Mouse (Mus musculus) hindbrain, embryonic 15.5 days (tissue): Measurements from ENCODE around the gene Pard3b. TPM values are rescaled to one million over a fixed set of nuclear protein-coding genes. Genes with fewer than 3 reads are reported as not detected.

Experiments
- ATAC-seq: fragments of 200-750 bp; cut with Nextera tagmentation; 2 replicates; pipeline ENCODE4 v1.8.0; 2017; ENCODE audit warnings: low read depth, moderate number of reproducible peaks, moderate TSS enrichment; ENCODE audit not compliant: low FRiP score
- H3K27ac ChIP-seq: fragments of 300-500 bp; sonication (generic); replicated peaks from 2 replicates; pipeline ENCODE4 v1.5.1; 2015; ENCODE audit warnings: mild to moderate bottlenecking, inconsistent platforms
- H3K27me3 ChIP-seq: fragments of 300-500 bp; sonication (generic); 2 replicates; pipeline ENCODE4 v1.6.1; 2015; ENCODE audit warnings: control low read depth, inconsistent platforms
- H3K36me3 ChIP-seq: fragments of 300-500 bp; sonication (generic); 2 replicates; pipeline ENCODE4 v1.6.1; 2015; ENCODE audit warnings: control low read depth, inconsistent platforms
- H3K4me1 ChIP-seq: fragments of 300-500 bp; sonication (generic); replicated peaks from 2 replicates; pipeline ENCODE4 v1.6.1; 2015; ENCODE audit warnings: control low read depth, inconsistent platforms
- H3K4me2 ChIP-seq: fragments of 300-500 bp; sonication (generic); 2 replicates; pipeline ENCODE4 v1.6.1; 2015; ENCODE audit warnings: moderate library complexity, mild to moderate bottlenecking, inconsistent platforms
- H3K4me3 ChIP-seq: fragments of 300-500 bp; sonication (generic); 2 replicates; pipeline ENCODE4 v1.5.1; 2015; ENCODE audit warnings: mild to moderate bottlenecking, inconsistent platforms
- H3K9ac ChIP-seq: fragments of 300-500 bp; sonication (generic); 2 replicates; pipeline ENCODE4 v1.6.1; 2015; ENCODE audit warnings: inconsistent platforms
- H3K9me3 ChIP-seq: fragments of 300-500 bp; sonication (generic); 2 replicates; pipeline ENCODE4 v1.6.1; 2016; ENCODE audit warnings: control low read depth, inconsistent platforms
- WGBS: fragments of 180-500 bp; shearing (Covaris S2); methylation state at CpG from one replicate; pipeline ENCODE4 v1.1.7; 2015; 5-methylcytosine and 5-hydroxymethylcytosine counted together
- polyA plus RNA-seq: library from polyadenylated mRNA; unstranded; fragments of >200 nt; fragmentation: Nextera tagmentation; extraction: Ambion mirVana; gene quantifications from 2 replicates; pipeline ENCODE4 v1.2.1, GENCODE M21; 2015

The Pard3b gene
- polyA plus RNA-seq, 1 experiment from 2014 or later, result 9.0 TPM

DNA sequence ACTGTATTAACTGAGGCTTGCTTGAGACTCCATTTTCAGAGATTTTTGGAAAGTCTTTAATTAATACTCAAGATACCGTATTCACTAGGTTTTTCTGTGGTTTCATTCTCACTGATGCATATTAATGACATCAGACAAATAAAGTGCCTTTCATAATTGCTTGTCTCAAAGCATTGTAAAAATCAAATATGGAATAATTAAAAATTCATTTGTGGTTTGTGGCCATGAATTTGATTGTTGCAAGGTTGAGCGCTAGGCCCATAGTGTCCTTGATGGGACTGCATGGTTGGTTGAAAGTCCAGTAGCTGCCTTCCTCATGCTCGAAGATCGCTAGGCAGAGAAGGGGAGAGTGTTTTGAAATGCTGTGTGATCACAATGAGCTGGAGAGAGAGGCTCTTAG, 323.9 kb downstream of the Pard3b start:
- Histone ChIP-seq H3K27ac (no peak overlapping the region), H3K9me3 (no peaks in the 10 kb centered on the region), H3K4me3 (no peak overlapping the region), H3K4me1 (no peaks in the 10 kb centered on the region), H3K4me2 (no peak overlapping the region), H3K9ac (no peak overlapping the region), H3K36me3 (no peaks in the 10 kb centered on the region), H3K27me3 (no peaks in the 10 kb centered on the region)
- 73% methylated on average over 4 of the region's 4 CpGs for WGBS
- no peak for ATAC-seq

DNA sequence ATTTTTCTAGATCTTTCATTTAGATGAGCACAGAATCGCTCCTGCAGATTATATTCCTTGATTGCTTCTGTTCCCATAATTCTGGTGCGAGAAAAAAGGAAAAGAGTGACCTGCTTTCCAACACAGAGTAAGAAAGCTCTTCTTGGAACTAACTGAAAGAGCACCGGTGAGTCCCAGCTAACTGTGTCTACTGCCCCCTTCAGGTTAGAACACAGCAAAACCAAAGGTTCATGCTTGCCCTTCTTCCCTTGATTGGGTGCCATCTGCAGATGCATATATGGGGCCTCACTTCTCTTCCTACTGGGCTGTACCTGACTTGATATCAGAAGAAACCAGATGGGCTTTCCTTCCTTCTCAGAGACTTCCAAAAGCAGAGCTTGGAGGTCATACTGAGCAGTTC, 328.5 kb downstream of the Pard3b start:
- Histone ChIP-seq H3K4me3 (no peak overlapping the region), H3K27me3 (no peaks in the 10 kb centered on the region), H3K4me2 (no peak overlapping the region), H3K4me1 (no peaks in the 10 kb centered on the region), H3K9me3 (no peaks in the 10 kb centered on the region), H3K9ac (no peak overlapping the region), H3K36me3 (no peaks in the 10 kb centered on the region), H3K27ac (no peak overlapping the region)
- WGBS, result 75% methylated on average over 3 of the region's 3 CpGs
- ATAC-seq, result no peak

DNA sequence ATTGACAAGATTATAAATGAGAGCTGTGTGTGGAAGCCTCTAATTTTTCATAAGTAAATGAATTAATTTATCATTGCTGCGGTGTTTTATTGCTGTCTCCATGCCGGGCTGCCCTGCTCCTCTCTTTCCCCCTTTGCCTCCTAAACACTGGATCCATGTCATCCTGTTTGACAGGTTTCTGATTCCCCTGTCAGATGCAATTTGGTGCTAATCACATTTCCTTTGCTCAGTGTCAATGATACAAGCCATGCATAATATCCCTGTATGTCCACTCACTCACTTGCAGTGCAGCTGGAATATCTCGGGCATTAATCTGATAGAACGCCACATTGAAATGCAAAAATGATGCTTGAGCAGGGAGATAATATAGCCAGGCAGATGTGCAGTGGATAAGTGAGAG, 329.2 kb downstream of the Pard3b start:
- Histone ChIP-seq H3K9ac (no peak overlapping the region), H3K36me3 (no peaks in the 10 kb centered on the region), H3K27me3 (no peaks in the 10 kb centered on the region), H3K27ac (no peak overlapping the region), H3K4me1 (no peaks in the 10 kb centered on the region), H3K4me2 (no peak overlapping the region), H3K9me3 (no peaks in the 10 kb centered on the region), H3K4me3 (no peak overlapping the region)
- ATAC-seq, result no peak
- WGBS, result 55% methylated on average over 4 of the region's 4 CpGs

DNA sequence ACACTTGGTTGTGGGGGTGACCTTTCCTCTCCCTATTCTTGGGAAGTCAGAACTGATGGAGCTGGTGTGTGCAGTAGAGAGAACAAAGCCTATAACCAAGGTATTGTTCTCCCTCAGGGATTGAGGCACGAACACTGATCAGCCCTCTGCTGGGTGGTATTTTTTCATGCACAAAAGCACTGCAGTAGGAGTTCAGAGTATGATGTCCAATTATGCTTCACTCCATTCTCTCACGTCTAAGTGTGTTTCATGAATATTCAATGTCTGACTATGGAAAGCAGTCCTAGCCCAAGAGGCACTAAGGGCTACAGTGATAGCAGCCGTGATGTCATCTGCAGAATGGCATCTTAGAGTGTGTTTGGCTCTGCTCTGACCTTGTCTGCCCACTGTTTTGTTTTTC, 359.1 kb downstream of the Pard3b start:
- no peak overlapping the region for H3K27ac ChIP-seq
- no peak overlapping the region for H3K4me2 ChIP-seq
- no peak for ATAC-seq
- H3K4me1 ChIP-seq, result no peaks in the 10 kb centered on the region
- H3K4me3 ChIP-seq, result no peak overlapping the region
- no peaks in the 10 kb centered on the region for H3K9me3 ChIP-seq
- no peaks in the 10 kb centered on the region for H3K27me3 ChIP-seq
- 20% methylated on average over 3 of the region's 3 CpGs for WGBS
- no peak overlapping the region for H3K9ac ChIP-seq
- H3K36me3 ChIP-seq, result no peaks in the 10 kb centered on the region

DNA sequence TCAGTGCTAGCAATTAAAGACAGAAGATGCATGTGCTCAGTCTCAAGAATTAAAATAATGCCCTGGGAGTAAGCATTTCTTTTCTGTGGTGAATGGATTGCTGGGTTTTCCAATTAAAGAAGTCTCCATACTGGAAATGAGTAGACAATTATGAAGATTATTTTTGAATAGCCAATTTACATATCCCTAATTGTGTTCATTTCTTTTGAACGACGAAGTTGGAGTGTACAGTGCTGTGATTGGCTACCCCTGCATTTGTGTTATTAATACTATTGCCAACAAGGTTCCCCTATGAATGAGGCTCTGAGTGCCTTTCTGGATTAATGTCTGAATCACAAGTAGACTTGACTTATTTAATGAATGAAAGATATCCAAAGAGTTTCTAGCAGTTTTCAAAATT, 370.2 kb downstream of the Pard3b start:
- Histone ChIP-seq H3K4me2 (no peak overlapping the region), H3K4me1 (no peaks in the 10 kb centered on the region), H3K36me3 (no peaks in the 10 kb centered on the region), H3K9ac (no peak overlapping the region), H3K27me3 (no peaks in the 10 kb centered on the region), H3K4me3 (no peak overlapping the region), H3K9me3 (no peaks in the 10 kb centered on the region), H3K27ac (no peak overlapping the region)
- 70% methylated on average over 2 of the region's 2 CpGs for WGBS
- no peak for ATAC-seq

DNA sequence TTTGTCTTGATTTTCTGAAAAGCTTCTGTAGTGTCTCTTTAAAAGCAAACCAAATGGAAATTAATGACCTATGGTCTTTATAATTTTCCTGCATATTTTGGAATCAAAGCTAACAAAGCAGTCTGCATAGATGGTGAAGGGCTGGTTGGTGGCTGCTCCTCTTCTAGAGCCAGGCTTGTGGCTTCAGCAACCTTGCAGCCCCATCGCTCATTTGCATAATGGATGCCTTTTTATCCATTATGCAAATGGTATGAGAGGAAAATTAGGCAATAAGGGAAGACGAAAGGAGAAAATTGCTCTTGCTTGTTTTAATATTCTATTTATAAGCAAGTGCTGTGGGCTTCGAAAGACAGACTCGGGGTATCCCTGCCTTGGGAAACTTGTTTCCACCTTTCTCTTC, 373.1 kb downstream of the Pard3b start:
- no peak overlapping the region for H3K27ac ChIP-seq
- H3K4me3 ChIP-seq, result no peak overlapping the region
- H3K4me2 ChIP-seq, result no peak overlapping the region
- whole genome bisulfite sequencing, result 58% methylated on average over 4 of the region's 4 CpGs
- no peaks in the 10 kb centered on the region for H3K27me3 ChIP-seq
- H3K9ac ChIP-seq, result no peak overlapping the region
- no peaks in the 10 kb centered on the region for H3K9me3 ChIP-seq
- ATAC-seq, result no peak
- H3K4me1 ChIP-seq, result no peaks in the 10 kb centered on the region
- H3K36me3 ChIP-seq, result no peaks in the 10 kb centered on the region

DNA sequence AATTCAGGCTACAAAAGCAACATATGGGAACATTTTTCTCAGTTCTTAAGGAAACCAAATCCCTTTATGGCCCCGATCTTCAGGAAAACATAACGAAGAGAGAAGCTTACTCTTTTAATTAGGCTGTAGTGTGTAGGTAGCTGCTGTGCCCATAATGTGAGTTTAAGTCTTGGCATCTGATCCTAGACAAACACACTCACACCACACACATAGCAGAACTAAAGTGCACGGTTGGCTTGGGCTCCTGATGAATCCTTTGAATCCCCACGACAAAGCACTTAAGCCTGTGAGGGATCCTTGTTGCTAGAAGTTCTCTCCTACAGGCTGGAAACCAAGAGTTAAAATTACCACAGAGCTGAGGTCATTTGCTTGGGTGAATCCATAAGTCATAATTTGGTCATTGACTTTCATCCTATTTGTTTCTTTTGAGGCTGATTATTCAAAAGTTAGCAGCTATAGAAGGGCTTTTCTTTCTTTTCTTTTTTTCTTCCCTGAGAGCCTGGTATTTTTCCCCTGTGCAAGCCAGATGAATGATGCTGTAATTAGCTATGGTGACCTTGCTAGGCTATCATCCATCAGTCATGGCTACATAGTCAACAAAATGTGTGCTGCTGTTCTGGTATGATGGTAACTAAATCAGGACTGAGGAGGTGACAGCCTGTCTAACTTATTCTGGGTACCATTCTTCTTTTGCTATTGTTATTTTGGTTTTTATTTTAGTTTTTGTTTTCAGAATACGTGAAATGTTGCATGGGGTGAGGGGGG, 378.1 kb downstream of the Pard3b start:
- 0 out of 2 replicates have a peak, but pooled peaks cover 4% of the 10 kb centered on the region for H3K4me1 ChIP-seq
- H3K4me3 ChIP-seq, result no peak overlapping the region
- no peak overlapping the region for H3K4me2 ChIP-seq
- no peak for ATAC-seq
- H3K9me3 ChIP-seq, result no peaks in the 10 kb centered on the region
- no peaks in the 10 kb centered on the region for H3K27me3 ChIP-seq
- no peaks in the 10 kb centered on the region for H3K36me3 ChIP-seq
- no peak overlapping the region for H3K27ac ChIP-seq
- 22% methylated on average over 5 of the region's 5 CpGs for WGBS
- no peak overlapping the region for H3K9ac ChIP-seq

DNA sequence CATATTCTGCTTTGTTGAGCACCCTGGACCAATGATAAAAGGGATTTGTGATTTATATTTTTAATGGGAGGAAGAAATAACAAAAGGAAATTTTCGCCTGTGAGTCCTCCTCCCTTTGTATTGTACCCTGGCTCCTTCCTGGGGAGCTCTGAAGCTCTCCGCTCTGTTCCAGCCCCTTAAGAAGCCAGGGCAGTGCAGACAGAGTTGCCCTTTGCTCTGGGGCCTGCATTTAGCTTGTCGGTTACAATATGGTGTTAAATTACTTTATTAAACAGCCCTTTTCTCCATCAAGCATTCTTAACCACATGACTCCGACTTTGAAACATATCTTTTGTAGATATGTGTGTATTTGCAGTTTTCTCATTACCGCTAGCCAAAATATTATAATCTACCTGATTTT, 379.7 kb downstream of the Pard3b start:
- no peaks in the 10 kb centered on the region for H3K9me3 ChIP-seq
- no peak overlapping the region for H3K4me3 ChIP-seq
- no peak overlapping the region for H3K27ac ChIP-seq
- no peak for ATAC-seq
- no peak overlapping the region for H3K9ac ChIP-seq
- H3K27me3 ChIP-seq, result no peaks in the 10 kb centered on the region
- no peak overlapping the region for H3K4me2 ChIP-seq
- WGBS, result 36% methylated on average over 5 of the region's 5 CpGs
- 0 out of 2 replicates have a peak, but pooled peaks cover 4% of the 10 kb centered on the region for H3K4me1 ChIP-seq
- H3K36me3 ChIP-seq, result no peaks in the 10 kb centered on the region

DNA sequence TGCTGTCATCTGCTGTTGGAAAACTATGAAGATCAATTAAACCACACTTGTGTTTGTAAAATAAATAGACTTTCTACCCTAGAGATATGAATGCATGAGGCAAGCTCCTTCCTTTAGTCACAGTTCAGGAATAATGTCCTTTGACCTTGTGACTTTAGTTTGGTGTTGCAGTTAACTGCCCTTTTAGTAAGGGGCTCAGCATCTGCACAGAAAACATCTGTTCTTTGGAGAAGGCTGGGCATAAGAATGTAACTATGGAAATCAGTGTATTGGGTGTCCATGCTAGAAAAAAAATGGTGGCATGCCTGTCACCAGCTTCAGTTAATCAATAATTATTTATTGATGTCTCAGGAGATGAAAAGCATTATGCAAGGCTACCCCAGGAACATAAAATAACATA, 381.1 kb downstream of the Pard3b start:
- no peaks in the 10 kb centered on the region for H3K9me3 ChIP-seq
- no peak for ATAC-seq

DNA sequence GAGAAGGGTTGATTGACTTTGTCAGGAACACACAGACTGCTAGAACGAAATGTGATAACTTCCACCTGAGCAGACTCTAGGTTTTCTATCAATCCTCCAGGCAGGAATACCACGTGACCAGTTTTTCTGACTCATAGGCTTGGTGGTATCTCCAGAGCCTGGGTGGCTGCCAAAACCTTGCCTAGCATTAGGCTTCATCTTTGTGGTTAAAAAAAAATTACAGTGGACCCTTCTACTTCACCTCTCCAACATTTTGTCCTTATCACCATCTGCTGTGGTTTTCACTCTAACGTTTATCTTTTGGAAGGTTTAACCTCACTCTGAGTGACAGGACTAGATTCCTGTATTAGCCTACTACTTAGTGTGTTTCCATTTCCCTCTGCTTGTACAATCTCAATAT, 403.1 kb downstream of the Pard3b start:
- WGBS, result 85% methylated on average over 3 of the region's 3 CpGs

More for the DNA sequence above, 381.1 kb downstream of the Pard3b start:
- Histone ChIP-seq H3K36me3 (no peaks in the 10 kb centered on the region), H3K9ac (no peak overlapping the region), H3K27me3 (no peaks in the 10 kb centered on the region), H3K27ac (no peak overlapping the region), H3K4me2 (no peak overlapping the region), H3K4me1 (0 out of 2 replicates have a peak, but pooled peaks cover 4% of the 10 kb centered on the region), H3K4me3 (no peak overlapping the region)

DNA sequence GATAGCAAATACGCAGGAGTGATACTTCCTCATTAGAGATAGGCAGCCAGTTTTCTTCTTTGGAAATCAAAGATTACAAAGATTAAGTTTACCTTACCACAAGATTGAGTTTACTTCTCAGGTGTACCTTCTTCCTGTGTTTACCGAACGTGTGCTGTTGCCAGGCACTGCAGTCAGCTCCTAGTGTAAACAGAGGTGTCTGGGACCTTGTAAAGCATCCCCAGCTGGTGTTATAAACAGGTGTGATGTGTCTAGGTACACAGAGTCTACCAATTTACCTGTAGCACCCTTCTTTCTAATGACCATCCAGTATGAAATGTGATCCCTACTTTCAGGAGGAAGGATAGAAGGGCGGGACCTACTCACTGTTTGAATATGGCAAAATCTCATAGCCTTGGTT, 410.0 kb downstream of the Pard3b start:
- H3K27ac ChIP-seq, result no peak overlapping the region
- H3K36me3 ChIP-seq, result no peaks in the 10 kb centered on the region
- peaks cover 8% of the 10 kb centered on the region for H3K4me1 ChIP-seq
- H3K9me3 ChIP-seq, result no peaks in the 10 kb centered on the region
- 93% methylated on average over 4 of the region's 4 CpGs for WGBS
- no peak overlapping the region for H3K4me3 ChIP-seq
- no peaks in the 10 kb centered on the region for H3K27me3 ChIP-seq
- ATAC-seq, result no peak
- H3K9ac ChIP-seq, result no peak overlapping the region
- no peak overlapping the region for H3K4me2 ChIP-seq

More for the DNA sequence above, 403.1 kb downstream of the Pard3b start:
- Histone ChIP-seq H3K4me3 (no peak overlapping the region), H3K36me3 (no peaks in the 10 kb centered on the region), H3K9me3 (no peaks in the 10 kb centered on the region), H3K9ac (no peak overlapping the region), H3K4me1 (no peaks in the 10 kb centered on the region), H3K27me3 (no peaks in the 10 kb centered on the region), H3K4me2 (no peak overlapping the region), H3K27ac (no peak overlapping the region)
- no peak for ATAC-seq

DNA sequence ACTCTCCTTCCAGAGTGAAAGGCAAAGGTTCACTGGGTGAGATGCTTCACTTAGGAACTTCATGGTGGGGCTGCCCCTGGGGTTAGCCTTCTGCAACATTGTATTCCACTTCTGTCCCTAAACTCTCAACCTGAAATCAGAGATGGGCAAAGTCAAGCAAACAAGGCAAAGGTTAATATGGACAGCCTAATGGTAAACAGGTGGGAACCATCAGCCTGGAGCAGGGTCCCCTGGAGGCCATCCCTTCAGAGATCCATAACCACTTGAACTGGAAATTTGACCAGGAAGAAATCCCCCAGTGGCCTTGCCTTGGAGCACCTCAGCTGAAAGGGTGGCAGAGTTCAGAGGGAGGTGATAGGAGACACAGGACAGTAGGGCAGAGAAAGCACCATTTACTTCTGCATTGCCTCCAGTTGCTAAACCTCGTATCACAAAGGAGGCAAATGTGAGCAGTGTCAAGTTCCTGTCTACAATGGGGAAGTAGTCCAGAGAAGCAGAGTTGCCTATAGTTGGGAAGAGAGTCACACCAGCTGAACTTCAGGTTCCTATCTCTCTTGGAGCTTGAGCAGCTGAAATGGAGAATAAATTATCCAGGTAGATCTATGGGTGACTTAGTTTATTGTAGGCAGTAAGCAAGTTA, 412.7 kb downstream of the Pard3b start:
- Histone ChIP-seq H3K9ac (no peak overlapping the region), H3K27ac (no peak overlapping the region), H3K36me3 (no peaks in the 10 kb centered on the region), H3K9me3 (no peaks in the 10 kb centered on the region), H3K4me1 (peaks cover 9% of the 10 kb centered on the region), H3K4me3 (no peak overlapping the region), H3K4me2 (no peak overlapping the region), H3K27me3 (no peaks in the 10 kb centered on the region)
- no peak for ATAC-seq
- 68% methylated on average over 1 of the region's 1 CpGs for WGBS
